Mouse (Mus musculus) embryonic facial prominence, embryonic 14.5 days (tissue): Measurements from ENCODE around the gene Kcnj13. TPM values are rescaled to one million over a fixed set of nuclear protein-coding genes. Genes with fewer than 3 reads are reported as not detected.

Source experiments
- ATAC-seq: fragments of 200-750 bp; cut with Nextera tagmentation; 2 replicates; pipeline ENCODE4 v1.8.0; 2017; ENCODE audit warnings: low read depth, moderate number of reproducible peaks, moderate TSS enrichment
- DNase-seq: peaks from one replicate; pipeline ENCODE4 v3.0.0-alpha.2; 2015; ENCODE audit warnings: low spot score
- H3K27ac ChIP-seq: fragments of 300-500 bp; sonication (generic); replicated peaks from 2 replicates; pipeline ENCODE4 v1.5.1; 2014; ENCODE audit warnings: low read depth, mild to moderate bottlenecking, low read length, moderate library complexity
- H3K27me3 ChIP-seq: fragments of 300-500 bp; sonication (generic); replicated peaks from 2 replicates; pipeline ENCODE4 v1.6.1; 2014; ENCODE audit warnings: low read length; ENCODE audit not compliant: control insufficient read depth, insufficient read depth
- H3K36me3 ChIP-seq: fragments of 300-500 bp; sonication (generic); 2 replicates; pipeline ENCODE4 v1.6.1; 2014; ENCODE audit warnings: low read length, mixed read lengths; ENCODE audit not compliant: control insufficient read depth, insufficient read depth
- H3K4me1 ChIP-seq: fragments of 300-500 bp; sonication (generic); 2 replicates; pipeline ENCODE4 v1.6.1; 2014; ENCODE audit warnings: antibody characterized with exemption, low read length; ENCODE audit not compliant: control insufficient read depth, insufficient read depth
- H3K4me2 ChIP-seq: fragments of 300-500 bp; sonication (generic); 2 replicates; pipeline ENCODE4 v1.6.1; 2014; ENCODE audit warnings: low read depth, mild to moderate bottlenecking, low read length, moderate library complexity, mixed read lengths
- H3K4me3 ChIP-seq: fragments of 300-500 bp; sonication (generic); 2 replicates; pipeline ENCODE4 v1.5.1; 2014; ENCODE audit warnings: low read depth, mild to moderate bottlenecking, low read length
- H3K9ac ChIP-seq: fragments of 300-500 bp; sonication (generic); 2 replicates; pipeline ENCODE4 v1.6.1; 2014; ENCODE audit warnings: low read depth, mild to moderate bottlenecking, low read length, moderate library complexity, mixed read lengths
- H3K9me3 ChIP-seq: fragments of 300-500 bp; sonication (generic); 2 replicates; pipeline ENCODE4 v1.6.1; 2016; ENCODE audit warnings: low read length; ENCODE audit not compliant: control insufficient read depth
- WGBS: fragments of 180-500 bp; shearing (Covaris S2); extraction: QIAGEN DNeasy Blood & Tissue Kit; methylation state at CpG from one replicate; pipeline ENCODE4 v1.1.7; 2014; 5-methylcytosine and 5-hydroxymethylcytosine counted together
- polyA plus RNA-seq: library from polyadenylated mRNA; unstranded; fragments of >200 nt; fragmentation: Nextera tagmentation; extraction: Ambion mirVana; gene quantifications from 2 replicates; pipeline ENCODE4 v1.2.1, GENCODE M21; 2014

Gene Kcnj13
- polyA plus RNA-seq, 1 experiment from 2014 or later = 5.2 TPM

GRCm38 (mm10) chr1:87393444-87394195 lies 909 bp downstream of the Kcnj13 start:
- no peak for ATAC-seq
- whole genome bisulfite sequencing = 80% methylated on average over 3 of the region's 3 CpGs
- Histone ChIP-seq H3K9me3 (no peaks in the 10 kb centered on the region), H3K4me3 (no peak overlapping the region), H3K4me2 (no peak overlapping the region), H3K27me3 (no peaks in the 10 kb centered on the region), H3K27ac (no peak overlapping the region), H3K4me1 (peaks cover 5% of the 10 kb centered on the region; the same call in 1 of the 2 replicates), H3K9ac (no peak overlapping the region), H3K36me3 (peaks cover 30% of the 10 kb centered on the region)
- DNase-seq = no peak

- Histone ChIP-seq H3K9me3 (no peaks in the 10 kb centered on the region), H3K27me3 (no peaks in the 10 kb centered on the region), H3K4me1 (no peaks in the 10 kb centered on the region; the same call in 1 of the 2 replicates), H3K4me2 (no peak overlapping the region), H3K27ac (no peak overlapping the region), H3K4me3 (no peak overlapping the region), H3K36me3 (peaks cover 45% of the 10 kb centered on the region), H3K9ac (no peak overlapping the region)
- peak; percentile 4 for DNase-seq
- 86% methylated on average over 9 of the region's 9 CpGs for WGBS
- no peak for ATAC-seq
These were observed 8.0 kb downstream of the Kcnj13 start for GRCm38 (mm10) chr1:87386436-87387092.

- H3K9me3 ChIP-seq = no peaks in the 10 kb centered on the region
- H3K9ac ChIP-seq = no peak overlapping the region
- DNase-seq (no peak), ATAC-seq (no peak)
- WGBS = 89% methylated on average over 3 of the region's 3 CpGs
- H3K4me2 ChIP-seq = no peak overlapping the region
- H3K4me3 ChIP-seq = no peak overlapping the region
- H3K4me1 ChIP-seq = no peaks in the 10 kb centered on the region; the same call in 1 of the 2 replicates
- H3K36me3 ChIP-seq = peaks cover 27% of the 10 kb centered on the region
- H3K27me3 ChIP-seq = no peaks in the 10 kb centered on the region
- no peak overlapping the region for H3K27ac ChIP-seq
These were observed 13.4 kb downstream of the Kcnj13 start for GRCm38 (mm10) chr1:87381152-87381551.

GRCm38 (mm10) chr1:87379919-87380318 lies 14.6 kb downstream of the Kcnj13 start:
- 95% methylated on average over 1 of the region's 1 CpGs for WGBS
- ATAC-seq (peak; percentile 57; the same call in 1 of the 2 replicates), DNase-seq (peak; percentile 50)

GRCm38 (mm10) chr1:87378024-87378560 lies 16.4 kb downstream of the Kcnj13 start:
- H3K4me1 ChIP-seq = no peaks in the 10 kb centered on the region
- no peak overlapping the region for H3K4me3 ChIP-seq
- no peak overlapping the region for H3K4me2 ChIP-seq
- WGBS = 62% methylated on average over 3 of the region's 3 CpGs
- no peaks in the 10 kb centered on the region for H3K27me3 ChIP-seq
- H3K36me3 ChIP-seq = peaks cover 32% of the 10 kb centered on the region
- no peak overlapping the region for H3K9ac ChIP-seq
- DNase-seq (no peak), ATAC-seq (no peak)
- H3K27ac ChIP-seq = no peak overlapping the region
- no peaks in the 10 kb centered on the region for H3K9me3 ChIP-seq

More at GRCm38 (mm10) chr1:87379919-87380318, 14.6 kb downstream of the Kcnj13 start:
- H3K27ac ChIP-seq = no peak overlapping the region
- H3K4me2 ChIP-seq = no peak overlapping the region
- no peak overlapping the region for H3K4me3 ChIP-seq
- no peaks in the 10 kb centered on the region; the same call in 1 of the 2 replicates for H3K4me1 ChIP-seq
- H3K9me3 ChIP-seq = no peaks in the 10 kb centered on the region
- no peak overlapping the region for H3K9ac ChIP-seq
- peaks cover 32% of the 10 kb centered on the region for H3K36me3 ChIP-seq
- no peaks in the 10 kb centered on the region for H3K27me3 ChIP-seq

- Histone ChIP-seq H3K9me3 (no peaks in the 10 kb centered on the region), H3K27ac (no peak overlapping the region), H3K4me2 (no peak overlapping the region), H3K36me3 (peaks cover 21% of the 10 kb centered on the region), H3K27me3 (no peaks in the 10 kb centered on the region), H3K9ac (no peak overlapping the region), H3K4me1 (no peaks in the 10 kb centered on the region), H3K4me3 (no peak overlapping the region)
- DNase-seq (no peak), ATAC-seq (no peak)
- WGBS = 88% methylated on average over 1 of the region's 1 CpGs
These were observed 34.3 kb downstream of the Kcnj13 start for GRCm38 (mm10) chr1:87360276-87360675.

GRCm38 (mm10) chr1:87350576-87350975 lies 44.0 kb downstream of the Kcnj13 start:
- no peak overlapping the region for H3K27ac ChIP-seq
- ATAC-seq = no peak
- H3K27me3 ChIP-seq = no peaks in the 10 kb centered on the region
- no peaks in the 10 kb centered on the region for H3K4me1 ChIP-seq
- peaks cover 18% of the 10 kb centered on the region for H3K36me3 ChIP-seq
- DNase-seq = no peak
- no peak overlapping the region for H3K4me2 ChIP-seq
- 83% methylated on average over 2 of the region's 2 CpGs for WGBS
- H3K9ac ChIP-seq = no peak overlapping the region
- no peaks in the 10 kb centered on the region for H3K9me3 ChIP-seq
- no peak overlapping the region for H3K4me3 ChIP-seq
